Mouse (Mus musculus): ENCODE measurements around the gene Dctn2. TPM values are rescaled to one million over a fixed set of nuclear protein-coding genes. Genes with fewer than 3 reads are reported as not detected.
A peak's percentile ranks its signal among the peaks of the same experiment; 100 is the strongest.

Gene Dctn2
- polyA plus RNA-seq, 1 experiment from 2014 or later = 157 TPM

GRCm38 (mm10) chr10:127288800-127289572, 22.8 kb downstream of the Dctn2 start, which contains the start of gene Mbd6:
Gene Mbd6, minus strand, starts transcription at chr10:127289018.
- Histone ChIP-seq H3K9ac (ENCODE audit: low read length) (peak within 1 kb of the TSS; percentile 77), H3K27ac (ENCODE audit: low read depth) (peak within 1 kb of the TSS; percentile 97), H3K9me3 (ENCODE audit: control insufficient read depth, low read length) (no peaks in the 10 kb centered on the region), H3K4me1 (replicated peaks; ENCODE audit: control insufficient read depth, insufficient read depth, low read length) (peaks cover 41% of the 10 kb centered on the region), H3K27me3 (replicated peaks; ENCODE audit: control insufficient read depth, insufficient read depth, low read length) (no peaks in the 10 kb centered on the region), H3K4me3 (ENCODE audit: low read depth, low read length) (peak within 1 kb of the TSS; percentile 78), H3K4me2 (ENCODE audit: low read length) (peak within 1 kb of the TSS; percentile 91), H3K36me3 (ENCODE audit: control insufficient read depth, insufficient read depth, low read length) (peaks cover 41% of the 10 kb centered on the region)
- under 1% methylated on average over 42 of the region's 65 CpGs for WGBS
- DNase-seq (ENCODE audit: low spot score) (peak; percentile 93), ATAC-seq (replicated peaks; ENCODE audit: low FRiP score, low TSS enrichment, low read depth) (peak; percentile 22)

DNA sequence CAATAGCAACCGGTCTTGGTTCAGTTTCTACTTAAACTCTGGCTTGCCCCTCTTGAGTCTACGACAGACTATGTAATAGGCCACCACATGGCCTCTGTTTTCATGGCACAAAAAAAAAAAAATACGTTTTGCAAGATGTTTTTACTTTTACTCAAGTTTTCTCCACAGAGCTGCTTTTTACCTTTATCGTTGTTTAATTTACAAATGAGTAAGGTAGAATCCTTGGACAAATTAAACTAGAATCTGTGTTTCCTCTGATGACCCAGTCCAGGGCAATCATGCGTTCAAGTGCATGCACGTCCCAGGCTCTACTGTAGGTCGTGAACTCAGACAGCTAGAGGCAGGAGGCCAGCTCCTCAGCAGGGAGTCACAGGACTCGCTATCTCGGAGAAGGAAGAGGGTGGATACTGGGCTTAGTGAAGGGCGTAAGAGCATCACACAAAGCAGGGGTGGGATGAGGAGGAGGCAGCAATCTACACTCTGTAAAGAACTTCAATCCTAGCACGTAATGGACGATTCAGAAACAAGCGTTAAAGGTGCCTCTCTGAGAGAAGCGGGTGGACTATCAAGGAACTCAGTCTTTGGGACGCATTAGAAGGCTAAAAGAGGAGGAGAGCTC, 23.5 kb downstream of the Dctn2 start:
- peak overlapping the region; percentile 91 for H3K4me2 ChIP-seq (ENCODE audit: low read length)
- peak overlapping the region; percentile 78 for H3K4me3 ChIP-seq (ENCODE audit: low read depth, low read length)
- peaks cover 41% of the 10 kb centered on the region for H3K4me1 ChIP-seq (replicated peaks; ENCODE audit: control insufficient read depth, insufficient read depth, low read length)
- H3K27me3 ChIP-seq (replicated peaks; ENCODE audit: control insufficient read depth, insufficient read depth, low read length) = no peaks in the 10 kb centered on the region
- under 1% methylated on average over 15 of the region's 15 CpGs for WGBS
- no peaks in the 10 kb centered on the region for H3K9me3 ChIP-seq (ENCODE audit: control insufficient read depth, low read length)
- peak; percentile 75 for DNase-seq (ENCODE audit: low spot score)
- peaks cover 41% of the 10 kb centered on the region for H3K36me3 ChIP-seq (ENCODE audit: control insufficient read depth, insufficient read depth, low read length)
- ATAC-seq (replicated peaks; ENCODE audit: low FRiP score, low TSS enrichment, low read depth) = no peak
- peak overlapping the region; percentile 97 for H3K27ac ChIP-seq (ENCODE audit: low read depth)
- peak overlapping the region; percentile 77 for H3K9ac ChIP-seq (ENCODE audit: low read length)

DNA sequence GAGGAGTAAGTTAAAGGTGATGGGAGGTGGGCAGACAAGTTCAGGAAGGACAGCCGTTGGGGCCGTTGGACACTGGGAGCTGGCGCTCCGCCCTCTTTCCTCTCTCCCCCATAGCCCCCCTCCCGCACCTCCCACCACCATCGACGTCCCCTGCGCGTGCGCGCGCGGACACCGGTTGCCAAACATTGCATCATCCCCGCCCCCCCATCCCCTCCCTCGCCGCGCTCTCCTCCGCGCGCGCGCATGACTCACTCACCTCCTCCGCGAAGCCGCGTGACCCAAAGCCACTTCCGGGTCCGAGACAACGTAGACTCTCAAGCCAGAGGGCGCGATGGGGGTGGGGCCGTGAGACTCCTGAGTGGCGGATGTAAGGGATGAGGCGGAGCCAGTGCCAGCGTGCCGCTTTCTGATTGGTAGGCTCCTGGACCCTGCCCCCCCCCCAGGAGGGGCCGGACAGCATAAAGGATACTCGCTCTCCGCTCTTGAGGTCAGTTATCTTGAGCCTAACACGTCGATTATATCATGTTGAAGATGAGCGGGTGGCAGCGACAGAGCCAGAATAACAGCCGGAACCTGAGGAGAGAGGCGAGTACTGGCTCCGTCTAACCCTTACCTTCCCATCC, 24.2 kb downstream of the Dctn2 start:
- H3K27ac ChIP-seq (ENCODE audit: low read depth) = peak overlapping the region; percentile 97
- H3K36me3 ChIP-seq (ENCODE audit: control insufficient read depth, insufficient read depth, low read length) = peaks cover 41% of the 10 kb centered on the region
- ATAC-seq (replicated peaks; ENCODE audit: low FRiP score, low TSS enrichment, low read depth) (peak; percentile 89), DNase-seq (ENCODE audit: low spot score) (peak; percentile 99)
- H3K9ac ChIP-seq (ENCODE audit: low read length) = peak overlapping the region; percentile 79
- peaks cover 41% of the 10 kb centered on the region for H3K4me1 ChIP-seq (replicated peaks; ENCODE audit: control insufficient read depth, insufficient read depth, low read length)
- H3K4me3 ChIP-seq (ENCODE audit: low read depth, low read length) = peak overlapping the region; percentile 78
- H3K27me3 ChIP-seq (replicated peaks; ENCODE audit: control insufficient read depth, insufficient read depth, low read length) = no peaks in the 10 kb centered on the region
- under 1% methylated on average over 46 of the region's 47 CpGs for WGBS
- no peaks in the 10 kb centered on the region for H3K9me3 ChIP-seq (ENCODE audit: control insufficient read depth, low read length)
- H3K4me2 ChIP-seq (ENCODE audit: low read length) = peak overlapping the region; percentile 91

DNA sequence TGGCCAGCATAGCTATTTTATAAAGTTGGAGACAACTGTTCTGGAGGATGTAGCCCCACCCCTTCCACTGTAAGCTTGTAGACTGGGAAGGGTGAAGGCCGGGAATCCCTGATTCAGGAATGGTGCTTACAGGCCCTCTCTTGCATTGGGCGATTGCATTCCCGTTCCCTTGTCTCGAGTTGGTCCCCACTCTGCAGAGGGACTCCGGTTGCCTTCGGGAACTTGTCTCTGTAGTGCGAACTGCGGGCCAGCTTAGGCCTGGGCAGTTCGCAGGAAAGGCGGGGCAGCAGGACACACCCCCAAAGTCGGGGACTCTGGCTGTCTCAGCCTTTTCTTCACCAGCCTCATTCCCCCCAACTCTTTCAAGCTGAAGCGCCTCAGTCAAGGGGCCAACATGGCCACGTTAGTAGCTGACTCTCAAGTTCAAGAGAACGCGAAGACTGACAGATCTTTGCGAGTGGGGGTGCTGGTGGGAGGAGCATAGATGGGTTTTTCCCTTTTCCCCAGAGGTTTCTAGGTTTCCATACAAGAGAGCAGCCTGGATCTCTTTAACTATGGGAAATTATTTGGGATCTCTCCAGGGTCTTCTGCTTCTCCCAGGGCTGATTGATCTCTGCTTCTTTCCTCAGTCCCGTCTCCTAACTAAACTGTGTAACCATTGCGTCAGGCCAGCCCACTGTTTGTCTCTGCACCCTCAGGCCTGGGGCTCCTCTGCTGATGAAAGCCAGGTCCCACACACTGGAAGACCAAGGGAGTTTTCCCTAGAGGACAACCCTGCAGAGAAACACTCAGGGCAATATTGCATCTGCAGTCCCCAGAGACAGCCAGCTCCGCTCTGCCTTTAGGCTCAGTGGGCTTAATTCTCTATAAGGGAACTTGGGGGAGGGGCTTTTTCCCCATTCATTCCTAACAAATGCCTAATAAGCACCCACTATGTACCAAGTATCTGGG, 25.0 kb downstream of the Dctn2 start:
- peak overlapping the region; percentile 91 for H3K4me2 ChIP-seq (ENCODE audit: low read length)
- H3K27ac ChIP-seq (ENCODE audit: low read depth) = peak overlapping the region; percentile 97
- peak overlapping the region; percentile 78 for H3K4me3 ChIP-seq (ENCODE audit: low read depth, low read length)
- H3K27me3 ChIP-seq (replicated peaks; ENCODE audit: control insufficient read depth, insufficient read depth, low read length) = no peaks in the 10 kb centered on the region
- peak; percentile 50 for ATAC-seq (replicated peaks; ENCODE audit: low FRiP score, low TSS enrichment, low read depth)
- peak; percentile 89 for DNase-seq (ENCODE audit: low spot score)
- peak overlapping the region; percentile 79 for H3K9ac ChIP-seq (ENCODE audit: low read length)
- H3K36me3 ChIP-seq (ENCODE audit: control insufficient read depth, insufficient read depth, low read length) = peaks cover 41% of the 10 kb centered on the region
- peaks cover 38% of the 10 kb centered on the region for H3K4me1 ChIP-seq (replicated peaks; ENCODE audit: control insufficient read depth, insufficient read depth, low read length)
- no peaks in the 10 kb centered on the region for H3K9me3 ChIP-seq (ENCODE audit: control insufficient read depth, low read length)
- WGBS = 2% methylated on average over 19 of the region's 19 CpGs

GRCm38 (mm10) chr10:127291881-127292638, 25.9 kb downstream of the Dctn2 start:
- peaks cover 29% of the 10 kb centered on the region for H3K4me1 ChIP-seq (replicated peaks; ENCODE audit: control insufficient read depth, insufficient read depth, low read length)
- no peaks in the 10 kb centered on the region for H3K9me3 ChIP-seq (ENCODE audit: control insufficient read depth, low read length)
- 38% methylated on average over 5 of the region's 5 CpGs for WGBS
- peak overlapping the region; percentile 78 for H3K4me3 ChIP-seq (ENCODE audit: low read depth, low read length)
- peak overlapping the region; percentile 79 for H3K9ac ChIP-seq (ENCODE audit: low read length)
- no peak for DNase-seq (ENCODE audit: low spot score)
- no peak for ATAC-seq (replicated peaks; ENCODE audit: low FRiP score, low TSS enrichment, low read depth)
- H3K27ac ChIP-seq (ENCODE audit: low read depth) = peak overlapping the region; percentile 97
- peaks cover 38% of the 10 kb centered on the region for H3K36me3 ChIP-seq (ENCODE audit: control insufficient read depth, insufficient read depth, low read length)
- peak overlapping the region; percentile 91 for H3K4me2 ChIP-seq (ENCODE audit: low read length)
- no peaks in the 10 kb centered on the region for H3K27me3 ChIP-seq (replicated peaks; ENCODE audit: control insufficient read depth, insufficient read depth, low read length)

DNA sequence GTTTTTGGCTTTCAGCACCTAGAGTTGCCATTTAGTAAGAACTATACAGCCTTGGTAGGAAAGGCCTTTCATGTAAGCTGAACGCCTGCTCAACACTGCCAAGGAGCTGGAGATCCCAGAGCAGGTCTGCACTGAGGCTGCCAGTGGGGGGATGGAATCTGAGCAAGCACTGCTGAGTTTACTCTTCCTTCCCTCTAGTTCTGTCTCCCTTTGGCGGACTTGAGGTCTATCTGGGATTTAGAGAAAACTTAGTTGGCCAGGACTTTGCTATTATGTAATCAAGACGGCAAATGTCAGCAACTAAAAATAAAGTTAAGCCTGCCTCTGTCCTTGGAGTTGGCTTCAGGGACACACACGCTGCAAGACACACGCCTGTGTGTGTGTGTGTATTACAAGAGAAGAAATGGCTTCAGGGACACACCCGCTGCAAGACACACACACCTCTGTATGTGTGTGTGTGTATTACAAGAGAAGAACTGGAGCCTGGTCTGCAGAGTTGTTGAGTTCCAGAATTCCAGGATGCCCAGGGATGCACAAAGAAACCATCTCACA, 26.9 kb downstream of the Dctn2 start:
- Histone ChIP-seq H3K27ac (ENCODE audit: low read depth) (no peak overlapping the region), H3K9ac (ENCODE audit: low read length) (no peak overlapping the region), H3K36me3 (ENCODE audit: control insufficient read depth, insufficient read depth, low read length) (peaks cover 47% of the 10 kb centered on the region), H3K4me3 (ENCODE audit: low read depth, low read length) (no peak overlapping the region), H3K9me3 (ENCODE audit: control insufficient read depth, low read length) (no peaks in the 10 kb centered on the region), H3K27me3 (replicated peaks; ENCODE audit: control insufficient read depth, insufficient read depth, low read length) (no peaks in the 10 kb centered on the region), H3K4me2 (ENCODE audit: low read length) (no peak overlapping the region), H3K4me1 (replicated peaks; ENCODE audit: control insufficient read depth, insufficient read depth, low read length) (peaks cover 21% of the 10 kb centered on the region)
- no peak for ATAC-seq (replicated peaks; ENCODE audit: low FRiP score, low TSS enrichment, low read depth)
- no peak for DNase-seq (ENCODE audit: low spot score)
- WGBS = 82% methylated on average over 6 of the region's 6 CpGs

DNA sequence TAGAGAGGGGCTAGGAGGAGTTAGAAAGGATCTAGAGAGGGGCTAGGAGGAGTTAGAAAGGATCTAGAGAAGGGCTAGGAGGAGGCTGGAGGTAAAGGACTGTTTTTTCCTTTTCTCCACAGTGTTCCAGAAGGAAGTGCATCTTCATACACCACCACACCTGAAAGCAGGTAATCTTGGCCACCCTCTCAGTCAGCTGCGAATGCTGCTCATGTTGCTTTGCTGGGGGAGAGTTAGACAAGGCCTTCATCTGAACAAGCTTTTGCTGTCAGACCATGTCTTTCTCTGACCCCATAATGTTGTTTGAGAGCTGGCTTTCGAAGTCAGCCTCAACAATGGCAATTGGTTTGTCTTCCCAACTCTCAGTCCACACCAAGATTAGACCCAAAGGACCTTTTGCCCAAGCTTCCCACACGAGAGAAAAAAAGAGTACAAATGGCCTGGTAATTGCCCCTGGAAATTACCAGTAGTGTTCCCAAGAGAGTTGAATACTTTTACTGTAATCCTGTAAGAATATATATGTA, 27.5 kb downstream of the Dctn2 start:
- H3K4me1 ChIP-seq (replicated peaks; ENCODE audit: control insufficient read depth, insufficient read depth, low read length) = peaks cover 21% of the 10 kb centered on the region
- H3K27me3 ChIP-seq (replicated peaks; ENCODE audit: control insufficient read depth, insufficient read depth, low read length) = no peaks in the 10 kb centered on the region
- ATAC-seq (replicated peaks; ENCODE audit: low FRiP score, low TSS enrichment, low read depth) (no peak), DNase-seq (ENCODE audit: low spot score) (no peak)
- no peaks in the 10 kb centered on the region for H3K9me3 ChIP-seq (ENCODE audit: control insufficient read depth, low read length)
- H3K27ac ChIP-seq (ENCODE audit: low read depth) = no peak overlapping the region
- no peak overlapping the region for H3K4me3 ChIP-seq (ENCODE audit: low read depth, low read length)
- H3K36me3 ChIP-seq (ENCODE audit: control insufficient read depth, insufficient read depth, low read length) = peaks cover 53% of the 10 kb centered on the region
- H3K9ac ChIP-seq (ENCODE audit: low read length) = no peak overlapping the region
- WGBS = 83% methylated on average over 3 of the region's 3 CpGs
- H3K4me2 ChIP-seq (ENCODE audit: low read length) = no peak overlapping the region

Data from intestine, embryonic 14.5 days (tissue).